Mouse (Mus musculus) brain, embryonic 14.5 days (tissue): ENCODE measurements at regions not wholly inside any gene's neighbourhood (a gene's known extent, or its start where the extent isn't known, plus 50 kb on each side); places are given as distances from the start of the nearest gene placed in this dataset.

ENCODE experiments used
- CTCF ChIP-seq: fragments of 200-500 bp; IDR thresholded peaks from 2 replicates; pipeline ENCODE4 v1.5.1; 2012; ENCODE audit warnings: inconsistent platforms, mild to moderate bottlenecking, moderate library complexity, borderline replicate concordance; ENCODE audit not compliant: insufficient read depth, insufficient read length; ENCODE audit errors: extremely low read depth
- POLR2A ChIP-seq: fragments of 200-500 bp; IDR thresholded peaks from 2 replicates; pipeline ENCODE4 v1.6.1; 2012; ENCODE audit warnings: mild to moderate bottlenecking, inconsistent platforms, borderline replicate concordance; ENCODE audit not compliant: poor library complexity, insufficient read depth, insufficient read length, severe bottlenecking; ENCODE audit errors: extremely low read depth

GRCm38 (mm10) chr10:16751546-16751945 is 971.5 kb upstream of the Cited2 start:
- TF ChIP-seq POLR2A (no peak), CTCF (no peak)
